Mouse (Mus musculus) liver, embryonic 13.5 days (tissue): ENCODE results near the gene Abce1. TPM values are rescaled to one million over a fixed set of nuclear protein-coding genes. Genes with fewer than 3 reads are reported as not detected.
A peak's percentile ranks its signal among the peaks of the same experiment; 100 is the strongest.

ENCODE experiments used
- ATAC-seq: fragments of 200-750 bp; cut with Nextera tagmentation; 2 replicates; pipeline ENCODE4 v1.8.0; 2017; ENCODE audit warnings: low read depth, mild to moderate bottlenecking, moderate number of reproducible peaks, moderate library complexity
- DNase-seq: peaks from one replicate; pipeline ENCODE4 v3.0.0; 2022
- H3K27ac ChIP-seq: fragments of 300-500 bp; sonication (generic); 2 replicates; pipeline ENCODE4 v1.5.1; 2015; ENCODE audit warnings: moderate library complexity, mild to moderate bottlenecking, inconsistent platforms
- H3K27me3 ChIP-seq: fragments of 300-500 bp; sonication (generic); 2 replicates; pipeline ENCODE4 v1.6.1; 2015; ENCODE audit warnings: mild to moderate bottlenecking, inconsistent platforms
- H3K36me3 ChIP-seq: fragments of 300-500 bp; sonication (generic); 2 replicates; pipeline ENCODE4 v1.6.1; 2015; ENCODE audit warnings: mild to moderate bottlenecking, inconsistent platforms
- H3K4me1 ChIP-seq: fragments of 300-500 bp; sonication (generic); replicated peaks from 2 replicates; pipeline ENCODE4 v1.6.1; 2015; ENCODE audit warnings: inconsistent platforms
- H3K4me2 ChIP-seq: fragments of 300-500 bp; sonication (generic); 2 replicates; pipeline ENCODE4 v1.6.1; 2015; ENCODE audit warnings: inconsistent platforms, mild to moderate bottlenecking, moderate library complexity
- H3K4me3 ChIP-seq: fragments of 300-500 bp; sonication (generic); replicated peaks from 2 replicates; pipeline ENCODE4 v1.5.1; 2015; ENCODE audit warnings: mild to moderate bottlenecking, inconsistent platforms
- H3K9ac ChIP-seq: fragments of 300-500 bp; sonication (generic); 2 replicates; pipeline ENCODE4 v1.6.1; 2015; ENCODE audit warnings: mild to moderate bottlenecking, inconsistent platforms
- H3K9me3 ChIP-seq: fragments of 300-500 bp; sonication (generic); replicated peaks from 2 replicates; pipeline ENCODE4 v1.6.1; 2016; ENCODE audit warnings: inconsistent platforms
- WGBS: fragments of 180-500 bp; shearing (Covaris S2); methylation state at CpG from one replicate; pipeline ENCODE4 v1.1.7; 2015; ENCODE audit not compliant: insufficient replicate concordance; 5-methylcytosine and 5-hydroxymethylcytosine counted together
- polyA plus RNA-seq: library from polyadenylated mRNA; unstranded; fragments of >200 nt; fragmentation: Nextera tagmentation; extraction: Ambion mirVana; gene quantifications from 2 replicates; pipeline ENCODE4 v1.2.1, GENCODE M21; 2015

Abce1 gene
- 84.7 and 118 TPM in 2 replicates for polyA plus RNA-seq

GRCm38 (mm10) chr8:79711064-79711961 lies at the start of gene Abce1, which contains the start of gene Anapc10:
Gene Abce1, minus strand, starts transcription at chr8:79711740.
Gene Anapc10, plus strand, starts transcription at chr8:79711820.
- WGBS = under 1% methylated on average over 72 of the region's 73 CpGs
- Histone ChIP-seq H3K27me3 (no peaks in the 10 kb centered on the region), H3K9me3 (no peaks in the 10 kb centered on the region), H3K4me1 (peaks cover 14% of the 10 kb centered on the region), H3K36me3 (peaks cover 19% of the 10 kb centered on the region), H3K4me3 (peak within 1 kb of the TSS; percentile 89), H3K4me2 (peak within 1 kb of the TSS; percentile 77), H3K9ac (peak within 1 kb of the TSS; percentile 90), H3K27ac (peak within 1 kb of the TSS; percentile 88)
- peak; percentile 96 for DNase-seq
- peak; percentile 98 for ATAC-seq

GRCm38 (mm10) chr8:79750305-79750704 lies 38.8 kb upstream of the Abce1 start:
- no peak overlapping the region for H3K4me3 ChIP-seq
- peaks cover 1% of the 10 kb centered on the region; the same call in 1 of the 2 replicates for H3K36me3 ChIP-seq
- 70% methylated on average over 2 of the region's 2 CpGs for WGBS
- ATAC-seq (no peak), DNase-seq (no peak)
- no peak overlapping the region for H3K9ac ChIP-seq
- no peaks in the 10 kb centered on the region for H3K4me1 ChIP-seq
- no peak overlapping the region for H3K4me2 ChIP-seq
- no peak overlapping the region for H3K27ac ChIP-seq
- H3K27me3 ChIP-seq = no peaks in the 10 kb centered on the region
- no peaks in the 10 kb centered on the region for H3K9me3 ChIP-seq

GRCm38 (mm10) chr8:79748591-79748990 lies 37.1 kb upstream of the Abce1 start:
- no peak overlapping the region for H3K4me3 ChIP-seq
- 69% methylated on average over 4 of the region's 4 CpGs for whole genome bisulfite sequencing
- H3K36me3 ChIP-seq = peaks cover 4% of the 10 kb centered on the region; the same call in 1 of the 2 replicates
- H3K27ac ChIP-seq = no peak overlapping the region
- no peak for ATAC-seq
- no peak overlapping the region for H3K9ac ChIP-seq
- DNase-seq = no peak
- H3K9me3 ChIP-seq = no peaks in the 10 kb centered on the region
- no peak overlapping the region for H3K4me2 ChIP-seq
- H3K27me3 ChIP-seq = no peaks in the 10 kb centered on the region
- H3K4me1 ChIP-seq = no peaks in the 10 kb centered on the region

- H3K4me2 ChIP-seq = no peak overlapping the region
- ATAC-seq = no peak
- no peak overlapping the region for H3K9ac ChIP-seq
- H3K27ac ChIP-seq = no peak overlapping the region
- no peak overlapping the region for H3K4me3 ChIP-seq
- peaks cover 4% of the 10 kb centered on the region; the same call in 1 of the 2 replicates for H3K36me3 ChIP-seq
- WGBS = 61% methylated on average over 2 of the region's 2 CpGs
- H3K27me3 ChIP-seq = no peaks in the 10 kb centered on the region
- DNase-seq = no peak
- no peaks in the 10 kb centered on the region for H3K9me3 ChIP-seq
- no peaks in the 10 kb centered on the region for H3K4me1 ChIP-seq
These were observed 36.6 kb upstream of the Abce1 start for GRCm38 (mm10) chr8:79748171-79748570.

- Histone ChIP-seq H3K27me3 (no peaks in the 10 kb centered on the region), H3K4me1 (no peaks in the 10 kb centered on the region), H3K9ac (no peak overlapping the region), H3K9me3 (no peaks in the 10 kb centered on the region), H3K4me3 (no peak overlapping the region), H3K4me2 (no peak overlapping the region), H3K36me3 (peaks cover 6% of the 10 kb centered on the region; the same call in 1 of the 2 replicates), H3K27ac (no peak overlapping the region)
- WGBS = 23% methylated on average over 2 of the region's 2 CpGs
- ATAC-seq = no peak
- DNase-seq = no peak
These were observed 22.8 kb upstream of the Abce1 start for GRCm38 (mm10) chr8:79734304-79734703.

GRCm38 (mm10) chr8:79727900-79728299 lies 16.4 kb upstream of the Abce1 start:
- ATAC-seq (no peak), DNase-seq (no peak)
- no peak overlapping the region for H3K27ac ChIP-seq
- peaks cover 6% of the 10 kb centered on the region; the same call in 1 of the 2 replicates for H3K36me3 ChIP-seq
- no peaks in the 10 kb centered on the region for H3K27me3 ChIP-seq
- 83% methylated on average over 1 of the region's 1 CpGs for WGBS
- no peak overlapping the region for H3K4me2 ChIP-seq
- H3K9ac ChIP-seq = no peak overlapping the region
- H3K9me3 ChIP-seq = no peaks in the 10 kb centered on the region
- H3K4me3 ChIP-seq = no peak overlapping the region
- no peaks in the 10 kb centered on the region for H3K4me1 ChIP-seq

- no peaks in the 10 kb centered on the region for H3K27me3 ChIP-seq
- H3K4me3 ChIP-seq = no peak overlapping the region
- no peaks in the 10 kb centered on the region for H3K4me1 ChIP-seq
- H3K9ac ChIP-seq = no peak overlapping the region
- ATAC-seq = no peak
- H3K4me2 ChIP-seq = no peak overlapping the region
- DNase-seq = no peak
- H3K9me3 ChIP-seq = no peaks in the 10 kb centered on the region
- WGBS = 51% methylated on average over 3 of the region's 3 CpGs
- H3K36me3 ChIP-seq = peaks cover 18% of the 10 kb centered on the region
- no peak overlapping the region for H3K27ac ChIP-seq
These were observed 13.0 kb upstream of the Abce1 start for GRCm38 (mm10) chr8:79724589-79724988.

GRCm38 (mm10) chr8:79723308-79723707 lies 11.8 kb upstream of the Abce1 start:
- no peak overlapping the region for H3K4me3 ChIP-seq
- ATAC-seq (no peak), DNase-seq (no peak)
- H3K4me2 ChIP-seq = no peak overlapping the region
- peaks cover 18% of the 10 kb centered on the region for H3K36me3 ChIP-seq
- no peak overlapping the region for H3K27ac ChIP-seq
- no peaks in the 10 kb centered on the region for H3K27me3 ChIP-seq
- no peak overlapping the region for H3K9ac ChIP-seq
- no peaks in the 10 kb centered on the region for H3K4me1 ChIP-seq
- no peaks in the 10 kb centered on the region for H3K9me3 ChIP-seq

GRCm38 (mm10) chr8:79721537-79721936 lies 10.0 kb upstream of the Abce1 start:
- Histone ChIP-seq H3K27me3 (no peaks in the 10 kb centered on the region), H3K4me3 (no peak overlapping the region), H3K4me2 (no peak overlapping the region), H3K9me3 (no peaks in the 10 kb centered on the region), H3K27ac (no peak overlapping the region), H3K4me1 (no peaks in the 10 kb centered on the region), H3K36me3 (peaks cover 27% of the 10 kb centered on the region), H3K9ac (no peak overlapping the region)
- DNase-seq = no peak
- no peak for ATAC-seq

- DNase-seq (no peak), ATAC-seq (no peak)
- H3K27me3 ChIP-seq = no peaks in the 10 kb centered on the region
- H3K9ac ChIP-seq = peak overlapping the region; percentile 47; the same call in 1 of the 2 replicates
- H3K4me1 ChIP-seq = peaks cover 14% of the 10 kb centered on the region
- H3K9me3 ChIP-seq = no peaks in the 10 kb centered on the region
- peak overlapping the region; percentile 89 for H3K4me3 ChIP-seq
- peak overlapping the region; percentile 77 for H3K4me2 ChIP-seq
- H3K36me3 ChIP-seq = peaks cover 19% of the 10 kb centered on the region
- 40% methylated on average over 5 of the region's 6 CpGs for WGBS
- no peak overlapping the region for H3K27ac ChIP-seq
These were observed 1.1 kb upstream of the Abce1 start for GRCm38 (mm10) chr8:79712676-79713075.

GRCm38 (mm10) chr8:79706687-79707086 lies 4.9 kb downstream of the Abce1 start:
- no peak overlapping the region for H3K4me3 ChIP-seq
- ATAC-seq = no peak
- H3K36me3 ChIP-seq = peaks cover 49% of the 10 kb centered on the region
- H3K27ac ChIP-seq = no peak overlapping the region
- WGBS = 82% methylated on average over 3 of the region's 3 CpGs
- H3K9ac ChIP-seq = no peak overlapping the region
- H3K9me3 ChIP-seq = no peaks in the 10 kb centered on the region
- DNase-seq = no peak
- H3K4me2 ChIP-seq = no peak overlapping the region
- peaks cover 7% of the 10 kb centered on the region for H3K4me1 ChIP-seq
- H3K27me3 ChIP-seq = no peaks in the 10 kb centered on the region

GRCm38 (mm10) chr8:79692531-79692930 lies 19.0 kb downstream of the Abce1 start:
- DNase-seq = no peak
- Histone ChIP-seq H3K9ac (no peak overlapping the region), H3K27ac (no peak overlapping the region), H3K4me3 (no peak overlapping the region), H3K9me3 (no peaks in the 10 kb centered on the region), H3K27me3 (no peaks in the 10 kb centered on the region), H3K4me1 (no peaks in the 10 kb centered on the region), H3K4me2 (no peak overlapping the region), H3K36me3 (peaks cover 75% of the 10 kb centered on the region)
- 78% methylated on average over 2 of the region's 2 CpGs for WGBS
- no peak for ATAC-seq
